ENCODE assay signal across 1 mouse cellular context in the genomic region with DNA sequence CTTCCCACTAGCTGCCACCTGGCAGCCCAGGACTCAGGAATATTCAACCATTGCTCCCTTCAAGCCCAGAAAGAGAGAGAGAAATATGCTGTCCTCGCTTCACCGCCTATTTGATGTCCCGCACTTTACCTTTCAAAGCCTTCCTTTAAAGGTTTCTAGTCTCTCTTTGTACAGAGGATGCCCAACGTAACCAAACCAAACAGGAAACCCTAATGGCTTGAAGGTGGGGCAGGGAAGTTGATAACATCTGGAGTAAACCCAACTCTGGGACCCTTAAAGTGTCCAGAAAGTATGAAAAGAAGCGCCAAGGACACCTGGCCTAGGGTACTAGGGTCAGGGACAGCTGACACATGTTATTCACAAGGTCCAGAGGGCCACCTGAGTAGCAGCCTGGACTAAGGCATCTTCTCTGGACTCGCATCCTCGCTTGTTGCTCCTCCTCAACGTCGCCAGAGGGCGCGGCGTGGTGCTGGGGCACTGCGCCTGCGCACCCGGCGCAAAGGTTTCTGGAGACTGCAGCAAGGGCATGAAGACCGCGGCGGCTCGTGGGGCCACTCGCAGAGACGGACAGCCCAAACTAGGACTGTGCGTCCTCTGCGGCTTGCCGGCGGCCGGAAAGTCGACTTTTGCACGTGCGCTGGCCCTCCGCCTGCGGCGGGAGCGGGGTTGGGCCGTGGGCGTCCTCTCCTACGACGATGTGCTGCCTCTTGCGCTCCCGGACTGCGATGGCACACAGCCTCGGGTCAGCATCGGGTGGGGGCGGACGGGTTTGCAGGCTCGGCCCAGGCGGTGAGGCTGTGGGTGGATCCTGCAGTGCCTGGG.
TF ChIP-seq lines count a peak whose summit lies in the region.

A gene (plus strand): TSS at position 494 of the 822 bp plus-strand sequence.

TF ChIP-seq in CH12.LX, 34 proteins besides CTCF, POLR2A, EP300 and RAD21 (continued from another document):
- TF ChIP-seq KAT2A (IDR thresholded peaks at IDR 0.05; ENCODE audit: insufficient replicate concordance, low read length) (no peak), MYC (IDR thresholded peaks at IDR 0.05; ENCODE audit: low read depth, low read length) (peak; percentile 16; the same call in 1 of the 2 replicates), ETS1 (conservative IDR thresholded peaks at IDR 0.05; ENCODE audit: low read depth, low read length) (no peak)
